8 mouse cellular contexts compared by ENCODE assay signal in genomic region chr11:110399240-110400150, GRCm38 (mm10). TPM values are rescaled to one million over a fixed set of nuclear protein-coding genes. Genes with fewer than 3 reads are reported as not detected.
A peak's percentile ranks its signal among the peaks of the same experiment; 100 is the strongest.
DNase-seq lines count a peak whose midpoint lies in the region; ATAC-seq lines count a peak whose summit lies in the region.

No protein-coding gene starts in this region.

- no peaks in the 10 kb centered on the region for H3K27me3 ChIP-seq in limb, embryonic 15.5 days
- no peaks in the 10 kb centered on the region for H3K27me3 ChIP-seq in stomach, embryonic 16.5 days (ENCODE audit: control insufficient read depth, insufficient read depth, low read length)

- H3K4me3 ChIP-seq in limb, embryonic 15.5 days, result peak overlapping the region; percentile 49
- peak overlapping the region; percentile 66 for H3K4me3 ChIP-seq in stomach, embryonic 16.5 days (replicated peaks; ENCODE audit: low read length)

- no peak for DNase-seq in cerebellum, postnatal 10 days
- peak; percentile 8 for DNase-seq in thymus, postnatal 0 days (ENCODE audit: low spot score)
- no peak for DNase-seq in thymus, adult 18-20 months
- DNase-seq in layer of hippocampus, adult 9-11 months, result no peak
- no peak for DNase-seq in testis, postnatal 10 days (ENCODE audit: low spot score)

- H3K36me3 ChIP-seq in limb, embryonic 15.5 days, result no peaks in the 10 kb centered on the region
- H3K36me3 ChIP-seq in stomach, embryonic 16.5 days (ENCODE audit: control insufficient read depth, insufficient read depth, low read length), result no peaks in the 10 kb centered on the region

- H3K9me3 ChIP-seq in limb, embryonic 15.5 days, result no peaks in the 10 kb centered on the region
- no peaks in the 10 kb centered on the region for H3K9me3 ChIP-seq in stomach, embryonic 16.5 days (replicated peaks; ENCODE audit: control insufficient read depth, low read length)

- H3K27ac ChIP-seq in limb, embryonic 15.5 days, result peak overlapping the region; percentile 19; the same call in 1 of the 2 replicates
- peak overlapping the region; percentile 52 for H3K27ac ChIP-seq in stomach, embryonic 16.5 days (ENCODE audit: low read length)

- ATAC-seq in cerebellum, adult (ENCODE audit: insufficient number of reproducible peaks, low FRiP score, low TSS enrichment), result peak; percentile 12; the same call in 1 of the 2 replicates
- ATAC-seq in limb, embryonic 15.5 days (ENCODE audit: insufficient number of reproducible peaks, low FRiP score, low TSS enrichment, low read depth), result no peak
- no peak for ATAC-seq in stomach, embryonic 16.5 days (ENCODE audit: insufficient read depth, low FRiP score)

- H3K4me1 ChIP-seq in limb, embryonic 15.5 days, result peaks cover 19% of the 10 kb centered on the region
- peaks cover 17% of the 10 kb centered on the region for H3K4me1 ChIP-seq in stomach, embryonic 16.5 days (ENCODE audit: control insufficient read depth, insufficient read depth, low read length)

- H3K4me2 ChIP-seq in limb, embryonic 15.5 days, result peak overlapping the region; percentile 67
- H3K4me2 ChIP-seq in stomach, embryonic 16.5 days (ENCODE audit: low read depth, low read length), result peak overlapping the region; percentile 63

- H3K9ac ChIP-seq in limb, embryonic 15.5 days, result peak overlapping the region; percentile 7; the same call in 1 of the 2 replicates
- peak overlapping the region; percentile 70 for H3K9ac ChIP-seq in stomach, embryonic 16.5 days (ENCODE audit: low read length)

- 5% methylated on average over 15 of the region's 15 CpGs for WGBS in limb, embryonic 15.5 days
- 5% methylated on average over 15 of the region's 15 CpGs for WGBS in stomach, embryonic 16.5 days

RNA-seq across cellular contexts. Expression of gene Map2k6, which starts 0.6 kb away (rescaled TPM):
- 16.6 and 17.8 TPM in 2 replicates for polyA plus RNA-seq in thymus, postnatal 0 days (2015; fragmentation: Nextera tagmentation; extraction: Ambion mirVana)
- polyA plus RNA-seq in limb, embryonic 15.5 days (2015; fragmentation: Nextera tagmentation; extraction: Ambion mirVana), result 21.1 and 21.9 TPM in 2 replicates
- polyA plus RNA-seq in stomach, embryonic 16.5 days (2015; fragmentation: Nextera tagmentation; extraction: Ambion mirVana), result 16.9 and 17.6 TPM in 2 replicates
